Mouse (Mus musculus): ENCODE data around the gene Slc35e3. TPM values are rescaled to one million over a fixed set of nuclear protein-coding genes. Genes with fewer than 3 reads are reported as not detected.
"Not testable (repeated sequence)": the region's sequence is repeated elsewhere in the genome, so short reads cannot be mapped to it uniquely, and the experiment has no call there.

Gene Slc35e3
- total RNA-seq, 1 experiment from 2014 or later: 10.3 TPM

DNA sequence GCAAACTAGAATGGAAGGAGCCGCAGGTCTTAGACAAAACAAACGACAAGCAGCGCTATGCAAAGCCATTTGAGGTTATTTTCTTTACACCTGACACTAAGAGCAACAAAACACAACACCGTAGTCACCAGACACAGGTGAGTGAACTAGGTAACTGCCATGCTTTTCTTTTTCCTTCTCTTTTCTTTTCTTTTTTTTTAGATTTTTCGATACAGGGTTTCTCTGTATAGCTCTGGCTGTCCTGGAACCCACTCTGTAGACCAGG, 20.7 kb upstream of the Slc35e3 start:
- ATAC-seq (replicated peaks in 1 of 2; ENCODE audit: insufficient read depth in 1 of 2, low FRiP score in 2 of 2, low TSS enrichment in 1 of 2, low read depth in 1 of 2, poor library complexity in 2 of 2, severe bottlenecking in 2 of 2): no peak

DNA sequence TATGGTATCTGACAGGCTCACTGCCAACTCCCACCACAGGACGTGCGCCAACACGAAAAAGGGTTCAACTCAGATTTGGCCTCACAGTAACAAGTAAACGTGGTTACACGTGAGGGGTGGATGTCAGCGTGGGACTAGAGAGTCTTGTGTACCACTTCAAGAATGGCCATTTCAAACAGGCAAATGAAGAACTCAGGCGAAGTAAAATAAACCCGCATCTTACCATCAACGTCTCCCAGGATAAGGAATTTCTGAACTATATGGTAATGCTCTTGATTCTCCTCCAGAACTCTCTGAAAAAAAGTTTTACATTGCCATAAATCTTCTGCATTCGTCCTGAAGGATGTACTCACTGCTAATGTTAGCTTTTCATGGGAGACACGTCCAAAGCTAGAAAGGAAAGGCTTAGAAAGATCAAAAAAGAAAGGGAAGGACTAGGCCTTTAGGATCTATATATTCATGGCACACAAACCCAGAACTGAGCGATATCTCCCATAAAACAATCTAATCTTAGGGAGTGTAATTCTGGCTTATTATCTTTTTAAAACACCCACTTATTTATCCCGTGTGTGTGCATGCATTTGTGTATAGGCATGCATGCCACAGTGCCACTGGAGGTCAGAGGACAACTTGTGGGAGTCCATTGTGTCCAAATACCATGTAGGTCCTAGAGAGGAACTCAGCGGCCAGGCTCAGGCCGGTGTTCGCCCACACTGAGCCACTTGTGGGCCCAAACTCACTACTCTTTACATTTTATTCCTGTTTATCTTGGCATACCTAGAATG, 20.1 kb upstream of the Slc35e3 start:
- ATAC-seq (replicated peaks in 1 of 2; ENCODE audit: insufficient read depth in 1 of 2, low FRiP score in 2 of 2, low TSS enrichment in 1 of 2, low read depth in 1 of 2, poor library complexity in 2 of 2, severe bottlenecking in 2 of 2): no peak

DNA sequence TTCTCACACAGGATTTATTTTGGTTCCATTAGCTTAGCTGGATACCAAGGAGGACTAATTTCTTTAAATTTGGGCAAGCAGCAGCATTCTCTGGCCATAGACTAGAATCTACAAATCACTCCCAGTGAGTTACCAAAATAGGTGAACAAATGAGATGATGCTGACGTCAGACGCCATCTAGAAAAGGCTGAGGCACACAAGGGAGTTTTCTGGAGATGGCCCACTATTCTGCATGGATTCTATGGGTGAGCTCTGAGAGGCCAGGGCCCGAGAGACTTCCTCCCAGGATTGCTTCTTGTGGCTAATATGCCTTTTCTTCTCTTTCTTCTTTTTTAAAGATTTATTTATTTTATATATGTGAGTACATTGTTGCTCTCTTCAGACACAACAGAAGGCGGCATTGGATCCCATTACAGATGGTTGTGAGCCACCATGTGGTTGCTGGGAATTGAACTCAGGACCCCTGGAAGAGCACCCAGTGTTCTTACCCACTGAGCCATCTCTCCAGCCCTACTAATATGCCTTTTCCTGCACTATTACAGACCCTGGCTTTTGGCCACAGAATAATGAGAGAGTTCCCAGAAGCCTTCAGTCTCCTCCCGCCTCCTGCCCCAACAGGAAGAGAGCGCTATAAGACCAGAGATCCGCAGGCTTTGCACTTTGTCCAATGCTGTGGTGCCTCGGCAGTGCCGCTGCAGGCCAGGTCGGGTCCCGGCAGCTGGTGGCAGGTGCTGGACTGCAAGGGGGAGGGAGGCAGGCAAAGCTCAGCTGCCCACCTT, 19.1 kb upstream of the Slc35e3 start:
- no peak for ATAC-seq (replicated peaks in 1 of 2; ENCODE audit: insufficient read depth in 1 of 2, low FRiP score in 2 of 2, low TSS enrichment in 1 of 2, low read depth in 1 of 2, poor library complexity in 2 of 2, severe bottlenecking in 2 of 2)

DNA sequence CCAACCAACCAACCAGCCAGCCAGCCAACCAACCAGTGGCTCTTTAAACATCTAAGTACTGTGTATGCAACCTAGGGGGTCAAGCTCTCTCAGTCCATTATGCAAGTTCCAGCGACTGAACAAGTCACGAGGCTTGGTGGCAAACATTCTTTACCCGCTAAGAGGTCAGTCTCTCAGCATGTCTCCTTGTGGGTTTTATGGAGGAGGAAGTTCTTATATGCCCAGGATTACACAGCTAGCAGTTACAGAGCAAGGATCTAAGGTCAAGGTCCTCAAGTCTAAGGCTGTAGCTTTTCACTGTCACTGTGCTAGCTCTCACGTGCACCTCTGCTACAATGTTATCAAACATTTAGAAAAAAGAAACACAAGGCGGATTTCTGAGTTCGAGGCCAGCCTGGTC, 18.4 kb upstream of the Slc35e3 start:
- ATAC-seq (replicated peaks in 1 of 2; ENCODE audit: insufficient read depth in 1 of 2, low FRiP score in 2 of 2, low TSS enrichment in 1 of 2, low read depth in 1 of 2, poor library complexity in 2 of 2, severe bottlenecking in 2 of 2): no peak

DNA sequence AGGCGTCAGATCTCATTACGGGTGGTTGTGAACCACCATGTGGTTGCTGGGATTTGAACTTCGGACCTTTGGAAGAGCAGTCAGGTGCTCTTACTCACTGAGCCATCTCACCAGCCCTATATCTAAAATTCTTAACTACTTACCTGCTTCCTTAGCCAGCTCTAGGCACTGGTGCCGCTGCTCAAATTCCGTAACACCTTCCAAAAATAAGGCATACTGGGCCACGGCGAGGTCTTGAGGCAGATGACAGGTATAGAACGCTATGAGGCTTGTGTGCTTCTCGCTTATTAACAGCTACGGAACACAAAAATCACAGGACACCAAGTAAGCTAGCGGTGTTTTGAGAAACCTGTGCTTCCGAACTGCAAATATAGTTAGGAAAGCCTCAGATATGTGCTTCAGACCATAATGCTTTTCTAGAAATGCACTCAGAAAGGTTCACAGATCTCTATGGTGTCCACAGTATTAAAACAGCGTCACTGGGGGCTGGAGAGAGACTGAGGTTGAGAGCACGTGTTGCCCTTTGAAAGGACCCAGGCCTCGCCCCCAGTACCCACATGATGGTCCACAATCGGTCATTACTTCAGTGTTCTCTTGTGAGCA, 17.5 kb upstream of the Slc35e3 start:
- no peak for ATAC-seq (replicated peaks in 1 of 2; ENCODE audit: insufficient read depth in 1 of 2, low FRiP score in 2 of 2, low TSS enrichment in 1 of 2, low read depth in 1 of 2, poor library complexity in 2 of 2, severe bottlenecking in 2 of 2)

DNA sequence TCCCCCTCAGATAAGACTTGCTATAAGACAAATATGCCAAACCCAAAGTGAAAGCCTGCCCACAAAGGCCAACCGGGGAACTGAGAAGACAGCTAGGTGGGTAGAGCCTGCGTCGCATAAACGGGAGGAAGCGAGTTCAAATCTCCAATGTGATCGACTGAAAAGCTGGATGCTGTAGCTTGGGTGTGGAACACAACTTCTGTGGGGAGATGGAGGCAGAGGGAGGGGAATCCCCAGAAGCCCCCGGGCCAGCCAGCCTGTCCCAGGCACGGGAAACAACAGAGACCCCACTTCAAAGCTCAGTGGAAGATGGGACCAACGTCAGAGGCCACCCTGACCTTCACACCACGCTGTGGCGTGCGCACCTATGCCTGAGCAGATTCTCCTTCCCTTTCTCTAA, 16.8 kb upstream of the Slc35e3 start:
- no peak for ATAC-seq (replicated peaks in 1 of 2; ENCODE audit: insufficient read depth in 1 of 2, low FRiP score in 2 of 2, low TSS enrichment in 1 of 2, low read depth in 1 of 2, poor library complexity in 2 of 2, severe bottlenecking in 2 of 2)

DNA sequence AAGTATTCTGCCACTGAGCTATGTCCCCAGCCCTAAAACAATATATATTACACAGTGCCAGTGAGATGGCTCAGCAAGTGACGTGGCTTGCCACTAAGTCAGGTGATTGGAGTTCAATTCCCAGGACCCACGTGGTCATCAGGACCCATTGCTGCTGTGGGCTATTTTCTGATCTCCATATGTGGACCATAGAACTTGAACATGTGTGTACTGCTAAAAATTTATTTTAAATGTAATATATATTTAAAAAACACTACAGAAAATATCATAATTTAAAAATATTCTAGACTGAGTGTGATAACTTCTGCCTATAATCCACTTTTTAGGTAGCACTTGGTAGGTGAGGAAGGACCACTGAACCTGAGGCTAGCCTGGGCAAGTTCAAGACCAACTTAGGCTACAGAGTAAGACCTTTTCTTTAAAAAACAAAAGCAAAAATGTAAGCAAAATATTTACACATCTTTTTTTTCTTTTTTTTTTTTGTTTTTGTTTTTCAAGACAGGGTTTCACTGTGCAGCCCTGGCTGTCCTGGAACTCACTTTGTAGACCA, 16.2 kb upstream of the Slc35e3 start:
- no peak for ATAC-seq (replicated peaks in 1 of 2; ENCODE audit: insufficient read depth in 1 of 2, low FRiP score in 2 of 2, low TSS enrichment in 1 of 2, low read depth in 1 of 2, poor library complexity in 2 of 2, severe bottlenecking in 2 of 2)

DNA sequence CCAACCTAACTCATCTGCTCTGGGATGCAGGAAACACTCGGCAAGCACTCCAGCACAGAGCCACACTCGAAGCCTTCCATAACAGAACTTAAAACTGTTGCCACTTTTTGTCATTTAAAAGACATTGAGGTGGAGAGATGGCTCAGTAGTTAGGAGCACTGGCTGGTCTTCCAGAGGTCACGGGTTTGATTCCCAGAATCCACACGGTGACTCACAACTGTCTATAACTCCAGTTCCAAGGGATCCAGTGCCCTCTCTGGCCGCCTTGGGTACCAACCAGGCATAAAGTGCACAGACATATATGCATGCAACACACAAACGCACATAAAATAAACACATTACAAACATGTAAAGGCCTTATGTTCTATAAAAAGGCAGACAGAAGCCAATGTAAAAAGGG, 15.4 kb upstream of the Slc35e3 start:
- no peak for ATAC-seq (replicated peaks in 1 of 2; ENCODE audit: insufficient read depth in 1 of 2, low FRiP score in 2 of 2, low TSS enrichment in 1 of 2, low read depth in 1 of 2, poor library complexity in 2 of 2, severe bottlenecking in 2 of 2)

DNA sequence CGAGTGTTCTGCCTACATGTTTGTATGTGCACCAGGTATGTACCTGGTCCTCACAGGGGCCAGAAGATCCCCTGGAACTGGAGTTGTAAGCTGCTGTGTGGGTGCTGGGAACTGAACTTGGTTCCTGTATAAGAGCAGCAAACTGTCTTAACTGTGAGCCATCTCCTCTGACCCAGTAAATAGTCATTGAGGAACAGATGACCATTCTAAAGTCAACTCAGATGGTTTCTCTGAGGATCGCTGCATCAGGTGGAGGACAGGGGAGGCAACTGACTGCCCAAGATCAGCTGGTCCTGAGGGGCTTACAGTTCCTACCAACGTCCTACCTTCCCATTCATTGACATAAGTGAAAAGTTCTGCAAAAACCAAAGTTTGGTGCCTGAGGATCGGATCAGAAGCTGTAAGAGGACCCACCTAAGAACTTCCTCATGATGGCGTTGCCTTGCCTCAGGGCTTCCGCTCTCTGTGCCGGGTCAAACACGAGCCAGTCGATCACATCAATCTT, 14.7 kb upstream of the Slc35e3 start:
- ATAC-seq (replicated peaks in 1 of 2; ENCODE audit: insufficient read depth in 1 of 2, low FRiP score in 2 of 2, low TSS enrichment in 1 of 2, low read depth in 1 of 2, poor library complexity in 2 of 2, severe bottlenecking in 2 of 2): no peak

DNA sequence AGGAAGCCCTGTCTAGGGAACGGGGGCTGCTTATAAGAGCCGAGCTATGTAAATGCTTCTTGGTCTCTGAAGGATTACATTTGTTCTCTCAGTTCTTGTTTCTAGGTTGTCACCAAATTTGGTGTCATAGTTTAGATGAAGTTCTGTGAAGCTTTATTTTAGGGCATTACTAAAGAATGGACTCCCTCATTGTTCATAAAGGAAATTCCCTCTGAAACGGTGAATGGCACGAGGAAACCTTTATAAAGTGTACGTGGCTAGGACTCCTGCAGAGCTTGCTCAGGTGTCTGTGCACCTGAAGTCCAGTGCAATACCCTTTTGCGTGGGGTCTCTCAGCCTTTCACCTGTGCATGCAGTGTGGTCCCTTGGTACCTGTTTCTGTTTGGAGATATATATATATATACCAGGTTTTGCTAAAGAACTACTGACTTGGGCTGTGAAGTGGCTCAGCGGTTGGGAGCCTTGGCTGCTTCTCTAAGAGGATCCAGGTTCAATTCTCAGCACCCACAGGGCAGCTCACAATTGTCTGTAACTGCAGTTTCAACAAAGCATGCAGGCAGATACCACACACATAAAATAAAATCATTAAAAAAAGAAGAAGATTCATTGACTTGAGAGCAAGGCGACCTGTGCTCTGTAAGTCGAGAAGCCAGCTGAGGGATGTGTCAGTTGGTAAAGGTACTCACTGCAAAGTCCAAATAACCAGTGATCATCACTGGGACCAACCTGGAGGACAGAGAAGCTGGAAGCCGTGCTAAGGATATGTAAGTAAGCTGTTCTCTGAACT, 13.9 kb upstream of the Slc35e3 start:
- ATAC-seq (replicated peaks in 1 of 2; ENCODE audit: insufficient read depth in 1 of 2, low FRiP score in 2 of 2, low TSS enrichment in 1 of 2, low read depth in 1 of 2, poor library complexity in 2 of 2, severe bottlenecking in 2 of 2): no peak

DNA sequence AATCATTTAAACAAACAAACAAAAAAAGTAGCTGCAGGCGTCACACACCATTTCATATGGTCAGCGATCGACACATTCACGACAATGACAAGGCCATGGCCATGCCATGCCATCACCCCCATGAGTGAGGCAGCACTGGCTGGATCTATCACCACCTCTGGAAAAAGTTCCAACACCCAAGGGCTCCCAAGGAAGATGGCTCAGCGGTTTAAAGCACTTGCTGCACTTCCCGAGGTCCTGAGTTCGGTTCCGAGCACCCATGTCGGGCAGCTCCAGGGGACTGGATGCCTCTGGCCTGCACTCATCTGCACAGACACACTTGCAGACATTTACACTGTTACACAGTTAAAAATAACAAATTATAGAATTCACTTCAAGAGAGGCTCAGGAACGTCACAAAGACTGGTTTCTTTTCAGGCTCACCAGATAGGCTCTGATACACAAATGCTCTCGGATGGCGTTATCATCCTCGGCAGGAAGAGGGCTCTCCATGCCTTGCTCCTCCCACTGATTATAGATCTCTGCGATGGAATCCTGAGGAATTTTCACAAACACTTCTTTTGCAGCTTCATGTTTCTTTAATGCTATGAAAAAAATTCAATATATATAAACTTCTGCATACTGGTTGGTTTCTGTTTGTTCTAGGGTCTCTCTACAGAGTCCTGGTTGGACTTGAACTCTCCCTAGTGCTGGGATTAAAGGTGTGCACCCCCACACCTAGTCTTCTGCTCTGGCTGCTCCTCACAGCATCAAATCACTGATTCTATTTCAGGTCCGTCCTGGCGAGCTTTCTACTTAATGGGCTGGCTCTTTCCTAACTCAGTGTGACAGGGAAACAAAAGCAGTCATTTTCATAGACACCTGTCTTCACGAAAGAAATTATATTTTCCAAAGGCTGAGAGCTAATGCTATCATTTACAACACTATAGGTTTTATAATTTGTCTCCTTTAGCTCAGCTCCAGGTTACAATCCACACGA, 12.9 kb upstream of the Slc35e3 start:
- no peak for ATAC-seq (replicated peaks in 1 of 2; ENCODE audit: insufficient read depth in 1 of 2, low FRiP score in 2 of 2, low TSS enrichment in 1 of 2, low read depth in 1 of 2, poor library complexity in 2 of 2, severe bottlenecking in 2 of 2)

DNA sequence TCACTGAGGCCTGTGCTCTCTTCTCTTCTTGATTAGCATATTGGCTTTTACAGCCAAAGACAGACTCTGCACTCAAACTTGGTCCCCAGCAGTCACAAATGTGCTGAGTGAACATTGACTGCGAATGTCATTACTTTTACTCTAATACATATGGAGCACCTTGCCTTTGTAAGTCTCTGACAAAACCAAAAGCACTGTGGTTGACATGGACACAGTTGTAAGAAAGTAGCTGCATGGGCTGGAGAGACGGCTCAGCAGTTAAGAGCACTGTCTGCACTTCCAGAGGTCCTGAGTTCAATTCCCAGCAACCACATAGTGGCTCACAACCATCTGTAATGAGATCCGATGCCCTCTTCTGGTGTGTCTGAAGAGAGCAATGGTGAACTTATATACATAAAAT, 12.2 kb upstream of the Slc35e3 start:
- ATAC-seq (replicated peaks in 1 of 2; ENCODE audit: insufficient read depth in 1 of 2, low FRiP score in 2 of 2, low TSS enrichment in 1 of 2, low read depth in 1 of 2, poor library complexity in 2 of 2, severe bottlenecking in 2 of 2): not testable (repeated sequence)

DNA sequence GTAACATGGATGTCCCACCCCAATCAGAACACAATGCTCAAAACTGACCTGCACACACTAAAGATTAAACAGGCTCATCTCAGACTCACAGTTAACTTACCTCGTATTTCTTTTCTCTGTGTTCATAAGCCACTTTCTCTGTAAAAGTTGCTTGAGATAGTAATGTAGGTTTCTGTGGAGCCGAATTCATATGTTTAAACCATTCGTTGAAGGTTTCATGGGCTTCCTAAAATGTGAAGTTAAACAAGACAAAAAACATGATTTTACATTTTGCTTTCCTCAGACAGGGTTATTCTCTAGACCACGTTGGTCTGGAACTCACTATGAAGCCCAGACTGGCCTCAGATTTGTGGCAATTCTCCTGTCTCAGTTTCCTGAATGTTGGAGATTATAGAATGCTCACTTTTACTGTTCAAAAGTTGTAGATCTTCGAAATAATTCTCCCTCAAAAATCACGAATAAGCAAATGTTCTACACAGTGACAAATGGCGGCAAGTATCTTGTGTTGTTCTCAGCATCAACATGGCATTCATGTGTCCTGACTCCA, 11.7 kb upstream of the Slc35e3 start:
- ATAC-seq (replicated peaks in 1 of 2; ENCODE audit: insufficient read depth in 1 of 2, low FRiP score in 2 of 2, low TSS enrichment in 1 of 2, low read depth in 1 of 2, poor library complexity in 2 of 2, severe bottlenecking in 2 of 2): no peak

DNA sequence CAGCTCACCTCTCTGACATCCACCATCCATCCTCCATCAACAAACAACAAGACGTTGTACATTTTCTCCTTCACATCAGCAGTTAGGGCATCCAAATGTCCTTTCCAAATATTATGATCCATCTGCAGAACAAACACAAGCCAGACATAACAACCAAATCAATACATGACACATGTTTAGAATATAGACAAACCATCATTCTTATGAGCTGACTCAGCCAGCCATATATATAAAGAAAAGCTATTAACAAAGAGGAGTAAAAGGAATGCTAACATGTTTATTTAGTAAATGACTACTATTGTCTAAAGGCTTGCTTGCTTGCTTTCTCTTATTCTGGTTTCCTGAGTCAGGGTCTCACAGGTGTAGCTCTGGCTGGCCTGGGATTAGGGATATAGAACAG, 11.1 kb upstream of the Slc35e3 start:
- no peak for ATAC-seq (replicated peaks in 1 of 2; ENCODE audit: insufficient read depth in 1 of 2, low FRiP score in 2 of 2, low TSS enrichment in 1 of 2, low read depth in 1 of 2, poor library complexity in 2 of 2, severe bottlenecking in 2 of 2)

DNA sequence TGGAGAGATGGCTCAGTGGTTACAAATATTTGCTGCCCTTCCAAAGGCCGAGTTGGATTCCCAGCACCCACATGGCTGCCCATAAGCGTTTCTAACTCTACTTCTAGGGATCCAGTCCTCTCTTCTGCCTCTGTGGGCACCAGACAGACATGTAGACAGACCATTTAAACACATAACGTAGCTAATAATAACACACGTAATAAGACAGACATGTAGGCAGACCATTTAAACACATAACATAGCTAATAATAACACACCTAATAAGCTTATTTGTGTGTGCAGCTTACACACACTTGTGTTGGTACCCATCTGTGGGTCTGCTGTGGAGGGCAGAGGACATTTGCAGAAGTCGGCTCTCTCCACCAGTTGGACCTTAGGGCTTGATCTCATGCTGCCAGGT, 10.6 kb upstream of the Slc35e3 start:
- no peak for ATAC-seq (replicated peaks in 1 of 2; ENCODE audit: insufficient read depth in 1 of 2, low FRiP score in 2 of 2, low TSS enrichment in 1 of 2, low read depth in 1 of 2, poor library complexity in 2 of 2, severe bottlenecking in 2 of 2)

DNA sequence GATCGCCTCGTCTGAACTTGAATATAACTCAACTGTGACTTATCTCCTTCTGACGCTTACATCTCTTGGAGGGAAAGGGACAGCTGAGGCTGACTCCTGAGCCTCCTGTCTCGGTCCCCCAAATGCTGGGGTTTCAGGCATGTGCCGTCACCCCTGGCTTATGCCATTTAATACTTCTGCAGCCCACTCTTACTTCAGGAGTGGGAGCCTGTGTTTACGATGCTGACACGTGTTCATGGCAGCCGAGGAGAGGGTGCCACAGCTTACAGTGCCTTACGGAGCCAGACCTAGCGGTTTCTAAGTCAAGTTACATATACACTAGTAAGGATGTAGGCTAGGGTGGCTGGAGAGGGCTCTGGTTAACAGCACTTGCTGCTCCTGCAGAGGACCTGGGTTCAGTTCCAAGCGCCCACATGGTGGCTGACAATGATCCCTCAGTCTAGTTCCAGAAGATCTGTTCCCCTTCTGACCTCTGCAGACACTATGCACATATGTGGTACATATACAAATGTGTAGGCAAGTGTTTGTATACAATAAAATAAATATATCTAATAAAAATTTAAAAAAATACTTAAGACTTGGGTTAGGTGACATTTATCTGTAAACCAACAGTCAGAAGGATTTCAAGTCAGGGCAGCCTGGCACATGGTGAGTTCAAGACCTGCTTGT, 9.8 kb upstream of the Slc35e3 start:
- ATAC-seq (replicated peaks in 1 of 2; ENCODE audit: insufficient read depth in 1 of 2, low FRiP score in 2 of 2, low TSS enrichment in 1 of 2, low read depth in 1 of 2, poor library complexity in 2 of 2, severe bottlenecking in 2 of 2): no peak

Measured in hematopoietic stem cell, adult 5-6 weeks (primary cell).